Mouse (Mus musculus) bone marrow macrophage, adult 2 months (primary cell): ENCODE measurements at regions not wholly inside any gene's neighbourhood (a gene's known extent, or its start where the extent isn't known, plus 50 kb on each side); places are given as distances from the start of the nearest gene placed in this dataset.

Experiments
- CTCF ChIP-seq: IDR thresholded peaks from 2 replicates; pipeline ENCODE4 v1.5.1; 2012; ENCODE audit warnings: low read depth, mild to moderate bottlenecking, low read length, moderate library complexity
- POLR2A ChIP-seq: IDR thresholded peaks from 2 replicates; pipeline ENCODE4 v1.6.1; 2012; ENCODE audit warnings: mild to moderate bottlenecking, low read depth, low read length, borderline replicate concordance

DNA sequence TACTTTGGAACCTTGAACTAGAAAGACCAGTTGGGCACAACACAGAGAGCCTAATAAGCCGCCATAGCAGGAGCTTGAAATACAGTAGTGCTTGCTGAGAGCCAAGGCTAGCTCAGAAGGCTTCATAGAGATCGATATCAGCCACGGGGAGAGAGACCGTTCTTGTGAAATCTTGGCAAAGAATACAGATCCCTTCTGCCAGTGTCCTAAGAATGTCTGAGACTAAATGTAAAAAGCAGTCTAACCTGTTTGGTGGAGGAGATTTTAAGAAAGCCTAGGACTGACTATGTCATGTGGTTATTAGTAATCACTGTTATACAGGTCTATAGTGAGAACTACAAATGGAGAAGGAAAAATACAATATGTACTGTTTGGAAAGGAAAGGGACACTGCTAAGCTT, 59.1 kb upstream of the Klf3 start:
- TF ChIP-seq CTCF (no peak), POLR2A (no peak)
